Mouse (Mus musculus): ENCODE measurements at regions not wholly inside any gene's neighbourhood (a gene's known extent, or its start where the extent isn't known, plus 50 kb on each side); places are given as distances from the start of the nearest gene placed in this dataset.

GRCm38 (mm10) chr7:89042977-89043376 is 361.0 kb downstream of the Tmem135 start:
- Histone ChIP-seq H3K9ac (ENCODE audit: low read length) (no peak overlapping the region), H3K9me3 (ENCODE audit: control insufficient read depth, low read length) (no peaks in the 10 kb centered on the region), H3K36me3 (ENCODE audit: control insufficient read depth, insufficient read depth, low read length) (no peaks in the 10 kb centered on the region), H3K4me3 (ENCODE audit: low read depth, low read length) (no peak overlapping the region), H3K4me1 (ENCODE audit: control insufficient read depth, insufficient read depth, low read length) (no peaks in the 10 kb centered on the region), H3K27ac (ENCODE audit: low read depth, low read length) (no peak overlapping the region), H3K27me3 (ENCODE audit: control insufficient read depth, insufficient read depth, low read length) (no peaks in the 10 kb centered on the region), H3K4me2 (no peak overlapping the region)
- ATAC-seq (ENCODE audit: low FRiP score) (no peak), DNase-seq (ENCODE audit: low spot score, missing footprints) (no peak)
- 79% methylated on average over 1 of the region's 1 CpGs for WGBS

- WGBS: 88% methylated on average over 5 of the region's 5 CpGs
- Histone ChIP-seq H3K36me3 (ENCODE audit: control insufficient read depth, insufficient read depth, low read length) (no peaks in the 10 kb centered on the region), H3K4me2 (no peak overlapping the region), H3K27me3 (ENCODE audit: control insufficient read depth, insufficient read depth, low read length) (no peaks in the 10 kb centered on the region), H3K9ac (ENCODE audit: low read length) (no peak overlapping the region), H3K4me3 (ENCODE audit: low read depth, low read length) (no peak overlapping the region), H3K27ac (ENCODE audit: low read depth, low read length) (no peak overlapping the region), H3K4me1 (ENCODE audit: control insufficient read depth, insufficient read depth, low read length) (no peaks in the 10 kb centered on the region), H3K9me3 (ENCODE audit: control insufficient read depth, low read length) (no peaks in the 10 kb centered on the region)
- no peak for ATAC-seq (ENCODE audit: low FRiP score)
- DNase-seq (ENCODE audit: low spot score, missing footprints): no peak
Observed at GRCm38 (mm10) chr7:89041287-89041686, 362.7 kb downstream of the Tmem135 start.

GRCm38 (mm10) chr7:89040139-89040538 is 363.9 kb downstream of the Tmem135 start:
- ATAC-seq (ENCODE audit: low FRiP score) (no peak), DNase-seq (ENCODE audit: low spot score, missing footprints) (no peak)
- Histone ChIP-seq H3K9me3 (ENCODE audit: control insufficient read depth, low read length) (no peaks in the 10 kb centered on the region), H3K27ac (ENCODE audit: low read depth, low read length) (no peak overlapping the region), H3K4me2 (no peak overlapping the region), H3K4me1 (ENCODE audit: control insufficient read depth, insufficient read depth, low read length) (no peaks in the 10 kb centered on the region), H3K9ac (ENCODE audit: low read length) (no peak overlapping the region), H3K4me3 (ENCODE audit: low read depth, low read length) (no peak overlapping the region), H3K36me3 (ENCODE audit: control insufficient read depth, insufficient read depth, low read length) (no peaks in the 10 kb centered on the region), H3K27me3 (ENCODE audit: control insufficient read depth, insufficient read depth, low read length) (no peaks in the 10 kb centered on the region)
- WGBS: 37% methylated on average over 6 of the region's 6 CpGs

DNA sequence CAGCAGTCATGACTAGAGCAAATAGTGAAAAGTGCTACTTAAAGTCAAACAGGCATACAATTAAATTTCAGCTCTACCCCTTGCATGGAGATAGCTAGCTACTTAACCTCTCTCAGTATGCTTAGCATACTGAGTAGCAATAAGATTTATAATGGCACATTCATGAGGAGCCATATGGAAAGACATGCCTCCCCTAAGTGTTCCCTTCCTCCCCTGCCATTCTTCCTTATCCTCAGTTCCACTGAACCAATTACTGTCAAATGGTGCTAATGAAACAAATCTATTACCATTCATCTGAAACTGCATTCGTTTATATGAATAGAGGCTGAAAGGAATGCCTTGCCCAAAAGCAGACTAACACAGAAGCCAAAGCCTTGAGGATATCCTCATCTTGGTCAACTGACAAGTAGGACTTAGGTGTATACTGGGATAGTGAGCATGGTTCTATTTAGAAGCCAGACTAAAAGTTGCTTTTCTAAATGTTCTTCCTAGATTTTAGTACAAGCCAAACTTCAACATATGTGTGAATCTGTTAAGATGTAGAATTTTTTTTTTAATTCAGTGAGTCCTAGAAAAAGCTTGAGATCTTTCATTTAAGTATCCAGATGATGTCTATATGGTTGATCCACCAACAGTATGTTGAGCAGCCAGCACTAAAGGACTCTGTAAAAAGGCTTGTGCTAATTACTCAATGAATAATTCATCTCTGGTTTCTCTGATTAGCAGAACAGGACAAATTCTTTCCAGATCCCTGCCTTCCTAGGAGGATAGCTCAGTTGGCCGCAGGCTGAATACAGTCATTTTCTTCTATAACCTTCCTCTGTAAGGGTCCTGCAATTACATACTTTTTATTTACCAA is 368.7 kb downstream of the Tmem135 start:
- Histone ChIP-seq H3K27ac (ENCODE audit: low read depth, low read length) (no peak overlapping the region), H3K4me1 (ENCODE audit: control insufficient read depth, insufficient read depth, low read length) (no peaks in the 10 kb centered on the region), H3K4me2 (no peak overlapping the region), H3K9ac (ENCODE audit: low read length) (no peak overlapping the region), H3K27me3 (ENCODE audit: control insufficient read depth, insufficient read depth, low read length) (no peaks in the 10 kb centered on the region), H3K4me3 (ENCODE audit: low read depth, low read length) (no peak overlapping the region), H3K9me3 (ENCODE audit: control insufficient read depth, low read length) (no peaks in the 10 kb centered on the region), H3K36me3 (ENCODE audit: control insufficient read depth, insufficient read depth, low read length) (no peaks in the 10 kb centered on the region)
- 70% methylated on average over 2 of the region's 2 CpGs for WGBS
- DNase-seq (ENCODE audit: low spot score, missing footprints) (no peak), ATAC-seq (ENCODE audit: low FRiP score) (no peak)

DNA sequence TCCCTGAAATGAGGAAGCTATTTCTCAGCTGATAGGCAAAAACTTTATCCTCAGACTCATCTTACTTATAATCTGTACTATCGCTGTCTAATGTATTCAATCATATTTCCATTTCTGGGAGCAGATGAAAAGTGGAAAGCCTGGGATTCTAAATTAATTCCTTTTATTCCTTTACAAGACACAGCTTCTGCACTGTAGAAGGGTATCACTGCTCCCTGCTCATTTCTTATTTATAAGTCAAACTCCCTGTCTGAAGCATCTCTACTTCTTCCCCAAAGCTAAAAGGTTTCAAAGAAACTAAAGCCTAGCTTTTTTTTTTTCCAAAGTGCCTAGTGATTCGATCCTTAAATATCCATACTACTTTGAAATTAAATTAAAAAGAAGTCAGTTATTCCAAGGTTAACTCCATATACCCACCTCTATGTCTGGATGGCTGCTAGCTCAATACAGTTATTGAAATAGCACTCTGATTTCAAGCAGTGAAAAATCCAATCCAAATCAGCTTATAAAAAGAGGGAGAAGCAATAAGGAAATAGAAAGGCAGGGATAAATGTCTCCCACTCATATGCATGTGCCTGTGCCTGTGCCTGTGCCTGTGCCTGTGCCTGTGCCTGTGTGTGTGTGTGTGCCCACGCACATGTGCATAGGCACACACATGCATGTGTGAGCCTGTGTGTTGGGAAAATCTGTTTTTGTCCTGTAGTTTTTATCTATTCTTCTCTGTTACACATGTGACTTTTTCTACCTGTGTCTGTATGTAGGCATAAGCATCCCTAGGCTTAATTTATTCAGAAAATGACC is 380.6 kb downstream of the Tmem135 start:
- no peak for ATAC-seq (ENCODE audit: low FRiP score)

DNA sequence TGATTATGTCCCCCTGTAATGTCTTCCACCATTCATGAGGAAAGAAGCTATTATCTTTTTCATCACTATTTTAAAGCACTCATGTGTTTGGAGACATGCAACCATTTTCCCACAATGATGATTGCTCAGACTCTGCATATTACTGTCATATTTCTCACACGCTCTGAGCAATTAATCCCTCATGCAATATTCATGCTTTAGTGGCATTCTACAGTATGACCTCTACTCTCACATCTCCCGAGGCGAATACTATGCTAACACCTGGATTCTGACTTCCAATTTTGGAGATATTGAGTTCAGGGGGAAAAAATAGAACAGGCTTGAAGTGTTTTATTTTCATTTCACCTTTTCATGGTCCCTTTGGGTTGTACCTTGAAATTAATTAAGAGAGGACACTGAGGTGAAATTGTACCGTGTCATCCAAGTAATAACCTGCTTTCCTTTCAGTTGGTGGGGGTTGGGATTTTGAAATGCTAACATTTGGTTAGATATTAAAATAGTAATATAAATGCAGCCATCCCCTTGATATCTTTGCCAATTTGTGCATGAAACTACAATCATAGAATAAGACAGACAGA is 405.1 kb downstream of the Tmem135 start:
- Histone ChIP-seq H3K27ac (ENCODE audit: low read depth, low read length) (no peak overlapping the region), H3K4me3 (ENCODE audit: low read depth, low read length) (no peak overlapping the region), H3K9me3 (ENCODE audit: control insufficient read depth, low read length) (no peaks in the 10 kb centered on the region), H3K4me1 (ENCODE audit: control insufficient read depth, insufficient read depth, low read length) (no peaks in the 10 kb centered on the region), H3K27me3 (ENCODE audit: control insufficient read depth, insufficient read depth, low read length) (no peaks in the 10 kb centered on the region), H3K36me3 (ENCODE audit: control insufficient read depth, insufficient read depth, low read length) (no peaks in the 10 kb centered on the region), H3K9ac (ENCODE audit: low read length) (no peak overlapping the region), H3K4me2 (no peak overlapping the region)
- ATAC-seq (ENCODE audit: low FRiP score): no peak
- no peak for DNase-seq (ENCODE audit: low spot score, missing footprints)
- 86% methylated on average over 4 of the region's 4 CpGs for WGBS

More for the DNA sequence above, 380.6 kb downstream of the Tmem135 start:
- Histone ChIP-seq H3K36me3 (ENCODE audit: control insufficient read depth, insufficient read depth, low read length) (no peaks in the 10 kb centered on the region), H3K9me3 (ENCODE audit: control insufficient read depth, low read length) (no peaks in the 10 kb centered on the region), H3K27ac (ENCODE audit: low read depth, low read length) (no peak overlapping the region), H3K4me1 (ENCODE audit: control insufficient read depth, insufficient read depth, low read length) (no peaks in the 10 kb centered on the region), H3K27me3 (ENCODE audit: control insufficient read depth, insufficient read depth, low read length) (no peaks in the 10 kb centered on the region), H3K9ac (ENCODE audit: low read length) (no peak overlapping the region), H3K4me2 (no peak overlapping the region), H3K4me3 (ENCODE audit: low read depth, low read length) (no peak overlapping the region)
- 87% methylated on average over 3 of the region's 3 CpGs for WGBS
- DNase-seq (ENCODE audit: low spot score, missing footprints): no peak

DNA sequence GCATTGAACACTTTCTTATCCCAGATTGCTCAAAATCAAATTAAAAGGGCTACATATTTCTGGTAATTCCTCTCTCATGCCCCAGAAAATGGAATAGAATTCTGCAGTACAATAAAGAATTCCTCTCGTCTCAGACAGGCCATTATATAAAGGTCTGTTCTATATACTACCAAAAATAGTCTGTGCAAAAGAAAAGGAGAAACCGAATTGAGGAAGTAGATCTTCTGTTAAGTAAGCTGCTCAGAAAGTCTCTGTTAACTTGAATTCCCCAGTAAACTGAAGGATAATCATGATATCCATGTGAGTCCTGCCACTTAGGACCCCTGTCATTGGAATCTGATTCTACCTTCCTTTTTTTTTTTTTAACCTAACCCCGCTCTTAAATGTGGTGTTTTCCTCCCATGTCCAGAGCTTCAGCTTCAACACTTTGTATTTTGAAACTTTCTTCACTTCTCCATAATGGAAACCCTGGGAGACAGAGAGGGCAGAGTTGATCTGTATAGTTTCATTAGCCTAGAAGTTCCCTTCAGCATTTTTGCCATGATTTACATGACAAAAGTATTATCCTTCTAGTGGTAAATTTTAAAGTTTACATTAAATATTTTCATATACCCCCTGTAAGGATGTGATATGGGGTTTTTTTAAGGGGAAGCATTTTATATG is 406.1 kb downstream of the Tmem135 start:
- H3K9ac ChIP-seq (ENCODE audit: low read length): no peak overlapping the region
- no peak overlapping the region for H3K4me3 ChIP-seq (ENCODE audit: low read depth, low read length)
- ATAC-seq (ENCODE audit: low FRiP score) (no peak), DNase-seq (ENCODE audit: low spot score, missing footprints) (no peak)
- H3K27ac ChIP-seq (ENCODE audit: low read depth, low read length): no peak overlapping the region
- no peaks in the 10 kb centered on the region for H3K36me3 ChIP-seq (ENCODE audit: control insufficient read depth, insufficient read depth, low read length)
- WGBS: 82% methylated on average over 3 of the region's 3 CpGs
- H3K4me1 ChIP-seq (ENCODE audit: control insufficient read depth, insufficient read depth, low read length): no peaks in the 10 kb centered on the region
- no peak overlapping the region for H3K4me2 ChIP-seq
- no peaks in the 10 kb centered on the region for H3K9me3 ChIP-seq (ENCODE audit: control insufficient read depth, low read length)
- no peaks in the 10 kb centered on the region for H3K27me3 ChIP-seq (ENCODE audit: control insufficient read depth, insufficient read depth, low read length)

GRCm38 (mm10) chr7:88974436-88974835 is 429.6 kb downstream of the Tmem135 start:
- H3K27ac ChIP-seq (ENCODE audit: low read depth, low read length): no peak overlapping the region
- ATAC-seq (ENCODE audit: low FRiP score): no peak
- H3K9me3 ChIP-seq (ENCODE audit: control insufficient read depth, low read length): no peaks in the 10 kb centered on the region
- no peak overlapping the region for H3K9ac ChIP-seq (ENCODE audit: low read length)
- no peak for DNase-seq (ENCODE audit: low spot score, missing footprints)
- H3K4me1 ChIP-seq (ENCODE audit: control insufficient read depth, insufficient read depth, low read length): no peaks in the 10 kb centered on the region
- WGBS: 83% methylated on average over 4 of the region's 4 CpGs
- H3K27me3 ChIP-seq (ENCODE audit: control insufficient read depth, insufficient read depth, low read length): no peaks in the 10 kb centered on the region
- no peaks in the 10 kb centered on the region for H3K36me3 ChIP-seq (ENCODE audit: control insufficient read depth, insufficient read depth, low read length)
- no peak overlapping the region for H3K4me2 ChIP-seq
- no peak overlapping the region for H3K4me3 ChIP-seq (ENCODE audit: low read depth, low read length)
